ENCODE assay signal across 7 mouse cellular contexts in genomic region chr11:86356854-86357788, GRCm38 (mm10). TPM values are rescaled to one million over a fixed set of nuclear protein-coding genes. Genes with fewer than 3 reads are reported as not detected.
DNase-seq lines count a peak whose midpoint lies in the region; TF ChIP-seq lines count a peak whose summit lies in the region.

Med13 (minus strand) TSS chr11:86357602.

- H3K27ac ChIP-seq in cortical plate, adult 2 months (ENCODE audit: insufficient read depth, low read length): peak within 1 kb of the TSS; percentile 96

- peak within 1 kb of the TSS; percentile 81 for H3K4me3 ChIP-seq in cortical plate, adult 2 months (ENCODE audit: insufficient read depth, low read length)

- TF ChIP-seq POLR2A in cortical plate, adult 2 months (IDR thresholded peaks at IDR 0.05; ENCODE audit: extremely low read depth, insufficient read depth, low read length): no peak

- no peak for TF ChIP-seq CTCF in cortical plate, adult 2 months (IDR thresholded peaks at IDR 0.05; ENCODE audit: extremely low read depth, insufficient read depth, low read length)

- peaks cover 7% of the 10 kb centered on the region for H3K4me1 ChIP-seq in cortical plate, adult 2 months (ENCODE audit: control insufficient read depth, insufficient read depth, low read length)

- DNase-seq in adrenal gland, adult 8-10 months: peak; percentile 26
- DNase-seq in gastrocnemius, postnatal 14 days: peak; percentile 47
- DNase-seq in induced T-regulatory cell, adult 2 months (ENCODE audit: low read depth): peak; percentile 76
- DNase-seq in left cerebral cortex, postnatal 36 days (ENCODE audit: low spot score in 2 of 2): peak; percentile 46 to 55
- DNase-seq in mesoderm, embryonic 11.5 days (ENCODE audit: low read depth, low spot score): peak; percentile 63
- peak; percentile 11 to 18 for DNase-seq in right cerebral cortex, postnatal 36 days (ENCODE audit: low spot score in 2 of 2)

- intact Hi-C loops in gastrocnemius, postnatal 14 days (cut with DNase I; ENCODE audit: low total_unique reads): no loop called here
- intact Hi-C loops in left cerebral cortex, postnatal 36 days (cut with DNase I): loop anchor here (1.0 to 10.0 kb wide), 5 partner anchors 45 to 512 kb away; partner anchors contain the start of gene Rnft1

RNA-seq across cellular contexts. Expression of gene Med13, which starts in this region (rescaled TPM):
- total RNA-seq in adrenal gland, adult 8-10 months (2022): 10 to 100 TPM; 38.2 to 62.7 (median 52.8) TPM
- 18.1 and 19.8 TPM in 2 replicates for polyA plus RNA-seq in cortical plate, adult 2 months (2012; rRNA removed)
- 10 to 100 TPM; 33.6 to 35.2 TPM for total RNA-seq in gastrocnemius, postnatal 14 days (2021)
- 10 to 100 TPM; 50.5 to 65.0 TPM for total RNA-seq in left cerebral cortex, postnatal 36 days (2021)

Comparison
In these comparisons a context has a peak if more than half of its experiments do, and no peak if none do; other contexts are left out.
1. Peak in every context shown above with its lines: DNase-seq, H3K4me3 ChIP-seq and H3K27ac ChIP-seq.
2. DNase-seq: peak in every context shown above with its lines; median percentile 76 in induced T-regulatory cell, adult 2 months; 63 in mesoderm, embryonic 11.5 days; 50 in left cerebral cortex, postnatal 36 days; 47 in gastrocnemius, postnatal 14 days; 26 in adrenal gland, adult 8-10 months; 14 in right cerebral cortex, postnatal 36 days.